9 mouse cellular contexts compared by ENCODE assay signal in genomic region chr4:130045609-130046008, GRCm38 (mm10). TPM values are rescaled to one million over a fixed set of nuclear protein-coding genes. Genes with fewer than 3 reads are reported as not detected.
A peak's percentile ranks its signal among the peaks of the same experiment; 100 is the strongest.
DNase-seq lines count a peak whose midpoint lies in the region; ATAC-seq and TF ChIP-seq lines count a peak whose summit lies in the region.
"Had no signal": no experiment of that assay in that cellular context is flagged by ENCODE, and none has a peak within 500 bp of the region (broad histone marks: within the 10 kb centered on the region; RNA-seq: fewer than 3 reads in every experiment).

No protein-coding gene starts in this region.

- 0 out of 2 replicates have a peak, but pooled peaks cover 3% of the 10 kb centered on the region for H3K27me3 ChIP-seq in kidney, postnatal 0 days (ENCODE audit: insufficient read depth, low read length)
- peaks cover 69% of the 10 kb centered on the region for H3K27me3 ChIP-seq in megakaryocyte, embryonic 14.5 days (replicated peaks)
- peaks cover 57% of the 10 kb centered on the region for H3K27me3 ChIP-seq in forebrain, embryonic 12.5 days

- no peak overlapping the region for H3K9ac ChIP-seq in kidney, postnatal 0 days (ENCODE audit: low read depth, low read length)
- H3K9ac ChIP-seq in forebrain, embryonic 12.5 days = no peak overlapping the region
- H3K9ac ChIP-seq: midbrain, embryonic 12.5 days had no signal

- peak overlapping the region; percentile 13; the same call in 1 of the 2 replicates for H3K4me2 ChIP-seq in kidney, postnatal 0 days (ENCODE audit: low read length)
- H3K4me2 ChIP-seq in forebrain, embryonic 12.5 days = no peak overlapping the region
- H3K4me2 ChIP-seq: midbrain, embryonic 12.5 days had no signal

- peak; percentile 83 for ATAC-seq in granulocyte monocyte progenitor cell, adult 5-6 weeks (replicated peaks; ENCODE audit: poor library complexity, severe bottlenecking)
- no peak for ATAC-seq in kidney, postnatal 0 days (replicated peaks; ENCODE audit: low FRiP score, low read depth)
- ATAC-seq in erythroid progenitor cell, adult 5-6 weeks (replicated peaks; ENCODE audit: low FRiP score, poor library complexity, severe bottlenecking) = no peak
- no peak for ATAC-seq in forebrain, embryonic 12.5 days (ENCODE audit: low FRiP score)

- peak; percentile 25; the same call in 1 of the 2 replicates for TF ChIP-seq CTCF in kidney, postnatal 0 days (IDR thresholded peaks at IDR 0.05; ENCODE audit: low read depth)

- peak; percentile 30 to 44 for DNase-seq in spleen, adult 18-20 months
- no peak for DNase-seq in spleen, postnatal 4 days (ENCODE audit: low spot score in 2 of 2)
- peak; percentile 78 for DNase-seq in kidney, postnatal 0 days (ENCODE audit: low spot score)
- no peak for DNase-seq in testis, postnatal 14 days (ENCODE audit: low spot score)

- H3K4me1 ChIP-seq in kidney, postnatal 0 days (replicated peaks; ENCODE audit: insufficient read depth, low read length) = peaks cover 3% of the 10 kb centered on the region; the same call in 1 of the 2 replicates
- H3K4me1 ChIP-seq in megakaryocyte, embryonic 14.5 days = peaks cover 16% of the 10 kb centered on the region
- peaks cover 29% of the 10 kb centered on the region for H3K4me1 ChIP-seq in forebrain, embryonic 12.5 days

- WGBS in kidney, postnatal 0 days = 27% methylated on average over 14 of the region's 14 CpGs
- 18% methylated on average over 14 of the region's 14 CpGs for WGBS in forebrain, embryonic 12.5 days

- no peaks in the 10 kb centered on the region for H3K9me3 ChIP-seq in kidney, postnatal 0 days (replicated peaks; ENCODE audit: low read length)
- no peaks in the 10 kb centered on the region for H3K9me3 ChIP-seq in megakaryocyte, embryonic 14.5 days
- H3K9me3 ChIP-seq in forebrain, embryonic 12.5 days = no peaks in the 10 kb centered on the region
- H3K9me3 ChIP-seq: midbrain, embryonic 12.5 days had no signal

- H3K27ac ChIP-seq in kidney, postnatal 0 days = peak overlapping the region; percentile 92
- H3K27ac ChIP-seq in forebrain, embryonic 12.5 days = no peak overlapping the region
- H3K27ac ChIP-seq: midbrain, embryonic 12.5 days had no signal

- no peak overlapping the region for H3K4me3 ChIP-seq in kidney, postnatal 0 days (replicated peaks; ENCODE audit: low read depth, low read length)
- H3K4me3 ChIP-seq in megakaryocyte, embryonic 14.5 days (replicated peaks) = peak overlapping the region; percentile 62
- H3K4me3 ChIP-seq in forebrain, embryonic 12.5 days (replicated peaks) = no peak overlapping the region
- H3K4me3 ChIP-seq: midbrain, embryonic 12.5 days had no signal

- H3K36me3 ChIP-seq in kidney, postnatal 0 days (ENCODE audit: insufficient read depth, low read length) = no peaks in the 10 kb centered on the region
- no peaks in the 10 kb centered on the region for H3K36me3 ChIP-seq in megakaryocyte, embryonic 14.5 days (replicated peaks; ENCODE audit: low read length)
- no peaks in the 10 kb centered on the region for H3K36me3 ChIP-seq in forebrain, embryonic 12.5 days (replicated peaks)
- H3K36me3 ChIP-seq: midbrain, embryonic 12.5 days had no signal

RNA-seq across cellular contexts. Expression of gene Col16a1, which starts 2.0 kb away (rescaled TPM):
- total RNA-seq in granulocyte monocyte progenitor cell, adult 5-6 weeks (2014; fragmentation: Nextera tagmentation) = 0.21 TPM in 1 of 2 replicates, not detected in the other
- total RNA-seq in granulocyte monocyte progenitor cell, adult 5-6 weeks (2017) = 0.52 and 1.9 TPM in 2 replicates
- 38.6 TPM in 2 replicates for polyA plus RNA-seq in kidney, postnatal 0 days (2015; fragmentation: Nextera tagmentation; extraction: Ambion mirVana)
- polyA plus RNA-seq in megakaryocyte, embryonic 14.5 days (2012; ENCODE audit: insufficient read depth, low replicate concordance) = 5.1 and 5.5 TPM in 2 replicates
- 5.8 TPM in 1 of 2 replicates, not detected in the other for total RNA-seq in erythroid progenitor cell, adult 5-6 weeks (2015; ENCODE audit: low replicate concordance)
- not detected in 2 replicates for total RNA-seq in erythroid progenitor cell, adult 5-6 weeks (2017; ENCODE audit: low replicate concordance)
- polyA plus RNA-seq in forebrain, embryonic 12.5 days (2016; fragmentation: Nextera tagmentation; extraction: Ambion mirVana) = 10.8 and 14.8 TPM in 2 replicates

RNA-seq across cellular contexts. Expression of gene Pef1, which starts 56.7 kb away (rescaled TPM):
- 22.7 and 60.5 TPM in 2 replicates for total RNA-seq in granulocyte monocyte progenitor cell, adult 5-6 weeks (2014; fragmentation: Nextera tagmentation)
- 10.4 and 12.4 TPM in 2 replicates for total RNA-seq in granulocyte monocyte progenitor cell, adult 5-6 weeks (2017)
- polyA plus RNA-seq in kidney, postnatal 0 days (2015; fragmentation: Nextera tagmentation; extraction: Ambion mirVana) = 73.6 and 77.6 TPM in 2 replicates
- 27.1 and 33.9 TPM in 2 replicates for polyA plus RNA-seq in megakaryocyte, embryonic 14.5 days (2012; ENCODE audit: insufficient read depth, low replicate concordance)
- 44.7 and 45.3 TPM in 2 replicates for total RNA-seq in erythroid progenitor cell, adult 5-6 weeks (2015; ENCODE audit: low replicate concordance)
- 8.9 and 10.3 TPM in 2 replicates for total RNA-seq in erythroid progenitor cell, adult 5-6 weeks (2017; ENCODE audit: low replicate concordance)
- polyA plus RNA-seq in forebrain, embryonic 12.5 days (2016; fragmentation: Nextera tagmentation; extraction: Ambion mirVana) = 60.4 and 61.4 TPM in 2 replicates

Comparison
In these comparisons a context has a peak if more than half of its experiments do, and no peak if none do; other contexts are left out.
1. DNase-seq: peak in spleen, adult 18-20 months (2 of 2) and kidney, postnatal 0 days (single experiment); none in spleen, postnatal 4 days (0 of 2) and testis, postnatal 14 days (single experiment).